Mouse (Mus musculus): Measurements from ENCODE around the gene Zc3hc1. TPM values are rescaled to one million over a fixed set of nuclear protein-coding genes. Genes with fewer than 3 reads are reported as not detected.

Zc3hc1 gene
- polyA plus RNA-seq, 1 experiment from 2014 or later: 44.0 TPM

Other genes starting within 250 kb of the Zc3hc1 start
- gene Ube2h, start 86.5 kb downstream of the Zc3hc1 start, polyA plus RNA-seq (2016; fragmentation: Nextera tagmentation; extraction: Ambion mirVana): 69.3 and 70.9 TPM in 2 replicates
- gene Klhdc10, start 10.8 kb upstream of the Zc3hc1 start, polyA plus RNA-seq (2016; fragmentation: Nextera tagmentation; extraction: Ambion mirVana): 34.3 and 38.8 TPM in 2 replicates
- gene Tmem209, start 118.8 kb upstream of the Zc3hc1 start, polyA plus RNA-seq (2016; fragmentation: Nextera tagmentation; extraction: Ambion mirVana): 27.5 and 31.1 TPM in 2 replicates
- 0.17 and 0.26 TPM in 2 replicates for gene Ssmem1, start 118.8 kb upstream of the Zc3hc1 start, polyA plus RNA-seq (2016; fragmentation: Nextera tagmentation; extraction: Ambion mirVana)
- gene Cpa2, start 150.6 kb upstream of the Zc3hc1 start, polyA plus RNA-seq (2016; fragmentation: Nextera tagmentation; extraction: Ambion mirVana): 5.3 and 6.3 TPM in 2 replicates
- gene Cpa4, start 177.3 kb upstream of the Zc3hc1 start, polyA plus RNA-seq (2016; fragmentation: Nextera tagmentation; extraction: Ambion mirVana): 2.9 and 3.1 TPM in 2 replicates
- gene Cpa5, start 220.0 kb upstream of the Zc3hc1 start, polyA plus RNA-seq (2016; fragmentation: Nextera tagmentation; extraction: Ambion mirVana): 1.1 and 1.9 TPM in 2 replicates
- gene Cpa1, start 248.2 kb upstream of the Zc3hc1 start, polyA plus RNA-seq (2016; fragmentation: Nextera tagmentation; extraction: Ambion mirVana): 1.8 and 2.0 TPM in 2 replicates

Data from heart, embryonic 12.5 days (tissue).